20 mouse cellular contexts compared by ENCODE assay signal in genomic region chr10:58388648-58389047, GRCm38 (mm10). TPM values are rescaled to one million over a fixed set of nuclear protein-coding genes. Genes with fewer than 3 reads are reported as not detected.
DNase-seq lines count a peak whose midpoint lies in the region; ATAC-seq and TF ChIP-seq lines count a peak whose summit lies in the region.
"Had no signal": no experiment of that assay in that cellular context is flagged by ENCODE, and none has a peak within 500 bp of the region (broad histone marks: within the 10 kb centered on the region; RNA-seq: fewer than 3 reads in every experiment).

No protein-coding gene starts in this region.

- WGBS in lung, adult 2 months: 79% methylated on average over 3 of the region's 3 CpGs

- no peak for TF ChIP-seq POLR2A in lung, adult 2 months (IDR thresholded peaks at IDR 0.05; ENCODE audit: borderline replicate concordance, extremely low read depth, low read depth, low read length)
- no peak for TF ChIP-seq POLR2A in brain, embryonic 14.5 days (IDR thresholded peaks at IDR 0.05; ENCODE audit: borderline replicate concordance, extremely low read depth, insufficient read depth, insufficient read length, poor library complexity, severe bottlenecking)

- peak; percentile 14 for DNase-seq in heart, adult 11 months
- no peak for DNase-seq in heart, adult 18-20 months
- no peak for DNase-seq in lung, adult 2 months
- no peak for DNase-seq in lung, adult 18-20 months
- peak; percentile 11 for DNase-seq in ES-CJ7 (ENCODE audit: low read depth, low spot score)
- no peak for DNase-seq in brain, embryonic 14.5 days (ENCODE audit: low read depth)
- DNase-seq: adrenal gland, postnatal 14 days; cerebellum, adult 8-10 months; heart, postnatal 4 days; kidney, adult 8-10 months; kidney, postnatal 4 days; lung, postnatal 4 days; right cerebral cortex, postnatal 14 days; thymus, adult 2 months had no signal

- 0 out of 2 replicates have a peak, but pooled peaks have one; percentile 13 for TF ChIP-seq CTCF in lung, adult 2 months (IDR thresholded peaks at IDR 0.05; ENCODE audit: insufficient read depth, low read length)
- TF ChIP-seq CTCF in brain, embryonic 14.5 days (IDR thresholded peaks at IDR 0.05; ENCODE audit: borderline replicate concordance, extremely low read depth, insufficient read depth, insufficient read length): peak; percentile 23; the same call in 1 of the 2 replicates

- peaks cover 16% of the 10 kb centered on the region for H3K4me1 ChIP-seq in lung, adult 2 months (ENCODE audit: control insufficient read depth, insufficient read depth, low read length)
- H3K4me1 ChIP-seq: embryonic facial prominence, embryonic 15.5 days had no signal

- no peak for ATAC-seq in erythroid progenitor cell, adult 5-6 weeks (replicated peaks; ENCODE audit: low FRiP score, poor library complexity, severe bottlenecking)
- ATAC-seq: hindbrain, embryonic 16.5 days had no signal

- no peak overlapping the region for H3K4me3 ChIP-seq in lung, adult 2 months (replicated peaks; ENCODE audit: extremely low read depth, low read depth, low read length)
- H3K4me3 ChIP-seq: embryonic facial prominence, embryonic 15.5 days; heart, embryonic 13.5 days; midbrain, embryonic 12.5 days; neural tube, embryonic 13.5 days had no signal

RNA-seq across cellular contexts. Expression of gene Ranbp2, which starts 58.1 kb away (rescaled TPM):
- total RNA-seq in heart, adult 18-20 months (2021): 10 to 100 TPM; 51.1 to 54.7 TPM
- polyA plus RNA-seq in lung, adult 2 months (2012; rRNA removed): 3.1 and 4.8 TPM in 2 replicates
- polyA plus RNA-seq in brain, embryonic 14.5 days (2012; rRNA removed): 9.8 and 15.7 TPM in 2 replicates
- total RNA-seq in erythroid progenitor cell, adult 5-6 weeks (2015; ENCODE audit: low replicate concordance): 126 and 148 TPM in 2 replicates
- total RNA-seq in erythroid progenitor cell, adult 5-6 weeks (2017; ENCODE audit: low replicate concordance): 169 and 178 TPM in 2 replicates

Comparison
In these comparisons a context has a peak if more than half of its experiments do, and no peak if none do; other contexts are left out.
1. DNase-seq: peak in heart, adult 11 months (single experiment) and ES-CJ7 (single experiment); none in heart, adult 18-20 months (0 of 2), lung, adult 2 months (single experiment), lung, adult 18-20 months (0 of 2) and brain, embryonic 14.5 days (single experiment).